Mouse (Mus musculus) stomach, embryonic 16.5 days (tissue): ENCODE data around the gene Abr. TPM values are rescaled to one million over a fixed set of nuclear protein-coding genes. Genes with fewer than 3 reads are reported as not detected.

Experiments used
- ATAC-seq: fragments of 200-750 bp; cut with Nextera tagmentation; 2 replicates; pipeline ENCODE4 v1.8.0; 2017; ENCODE audit warnings: moderate number of reproducible peaks, moderate TSS enrichment; ENCODE audit not compliant: insufficient read depth, low FRiP score
- H3K27ac ChIP-seq: fragments of 300-500 bp; sonication (generic); 2 replicates; pipeline ENCODE4 v1.5.1; 2014; ENCODE audit warnings: low read length
- H3K27me3 ChIP-seq: fragments of 300-500 bp; sonication (generic); 2 replicates; pipeline ENCODE4 v1.6.1; 2014; ENCODE audit warnings: low read length, control low read depth, mixed read lengths; ENCODE audit not compliant: control insufficient read depth, insufficient read depth
- H3K36me3 ChIP-seq: fragments of 300-500 bp; sonication (generic); 2 replicates; pipeline ENCODE4 v1.6.1; 2014; ENCODE audit warnings: low read length; ENCODE audit not compliant: control insufficient read depth, insufficient read depth
- H3K4me1 ChIP-seq: fragments of 300-500 bp; sonication (generic); 2 replicates; pipeline ENCODE4 v1.6.1; 2014; ENCODE audit warnings: low read length, control low read depth, mixed read lengths; ENCODE audit not compliant: control insufficient read depth, insufficient read depth
- H3K4me2 ChIP-seq: fragments of 300-500 bp; sonication (generic); 2 replicates; pipeline ENCODE4 v1.6.1; 2014; ENCODE audit warnings: low read depth, low read length, mixed read lengths
- H3K4me3 ChIP-seq: fragments of 300-500 bp; sonication (generic); replicated peaks from 2 replicates; pipeline ENCODE4 v1.5.1; 2014; ENCODE audit warnings: mild to moderate bottlenecking, low read length
- H3K9ac ChIP-seq: fragments of 300-500 bp; sonication (generic); 2 replicates; pipeline ENCODE4 v1.6.1; 2014; ENCODE audit warnings: low read length
- H3K9me3 ChIP-seq: fragments of 300-500 bp; sonication (generic); replicated peaks from 2 replicates; pipeline ENCODE4 v1.6.1; 2016; ENCODE audit warnings: low read length, control low read depth; ENCODE audit not compliant: control insufficient read depth
- WGBS: fragments of 180-500 bp; shearing (Covaris S2); extraction: QIAGEN DNeasy Blood & Tissue Kit; methylation state at CpG from one replicate; pipeline ENCODE4 v1.1.7; 2014; 5-methylcytosine and 5-hydroxymethylcytosine counted together
- polyA plus RNA-seq: library from polyadenylated mRNA; unstranded; fragments of >200 nt; fragmentation: Nextera tagmentation; extraction: Ambion mirVana; gene quantifications from 2 replicates; pipeline ENCODE4 v1.2.1, GENCODE M21; 2015

Abr gene
- polyA plus RNA-seq, 1 experiment from 2014 or later: 28.8 TPM

DNA sequence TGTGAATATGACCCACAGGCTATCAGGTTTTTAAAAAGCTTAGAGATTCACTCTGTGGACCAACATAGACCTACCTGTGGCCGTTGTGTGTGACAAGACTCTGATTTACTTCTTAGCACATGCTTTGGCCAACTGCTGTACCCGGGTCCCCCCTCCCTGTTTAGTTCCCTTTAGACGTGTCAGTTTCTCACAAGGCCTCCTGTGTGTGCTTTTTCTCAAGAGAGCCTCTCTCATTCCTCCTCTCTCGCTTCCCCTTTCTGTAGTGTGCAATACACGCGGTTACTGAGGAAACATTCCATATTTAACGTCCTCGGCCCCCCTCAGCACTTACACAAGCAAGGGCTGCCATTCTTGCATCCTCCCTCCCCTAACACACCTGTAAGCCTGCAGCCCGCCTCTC is 163.4 kb downstream of the Abr start:
- Histone ChIP-seq H3K4me1 (0 out of 2 replicates have a peak, but pooled peaks cover 3% of the 10 kb centered on the region), H3K27ac (no peak overlapping the region), H3K9me3 (no peaks in the 10 kb centered on the region), H3K27me3 (no peaks in the 10 kb centered on the region), H3K36me3 (peaks cover 11% of the 10 kb centered on the region; the same call in 1 of the 2 replicates), H3K9ac (no peak overlapping the region), H3K4me3 (no peak overlapping the region), H3K4me2 (no peak overlapping the region)
- WGBS: 82% methylated on average over 9 of the region's 9 CpGs
- no peak for ATAC-seq

DNA sequence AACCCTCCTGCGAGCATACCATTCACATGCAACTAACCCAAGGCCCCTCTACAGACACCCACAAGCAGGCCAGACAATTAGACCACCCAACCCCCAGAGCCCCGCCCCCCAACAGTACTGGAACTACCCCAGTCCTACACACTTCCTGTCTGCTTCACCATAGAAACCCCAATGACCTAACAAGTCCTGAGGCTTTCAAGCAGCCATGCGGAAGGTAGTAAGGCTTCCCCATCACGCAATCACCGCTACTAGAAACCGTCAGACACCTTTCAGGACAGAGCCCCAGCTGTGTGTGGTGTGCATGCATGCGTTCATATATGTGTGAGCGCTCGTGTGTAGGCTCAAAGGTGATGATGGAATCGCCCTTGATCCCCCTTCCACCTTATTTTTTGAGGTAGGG is 165.2 kb downstream of the Abr start:
- Histone ChIP-seq H3K4me2 (no peak overlapping the region), H3K4me3 (no peak overlapping the region), H3K9me3 (no peaks in the 10 kb centered on the region), H3K27ac (no peak overlapping the region), H3K36me3 (peaks cover 7% of the 10 kb centered on the region; the same call in 1 of the 2 replicates), H3K27me3 (no peaks in the 10 kb centered on the region), H3K4me1 (0 out of 2 replicates have a peak, but pooled peaks cover 3% of the 10 kb centered on the region), H3K9ac (no peak overlapping the region)
- no peak for ATAC-seq
- WGBS: 78% methylated on average over 10 of the region's 10 CpGs

DNA sequence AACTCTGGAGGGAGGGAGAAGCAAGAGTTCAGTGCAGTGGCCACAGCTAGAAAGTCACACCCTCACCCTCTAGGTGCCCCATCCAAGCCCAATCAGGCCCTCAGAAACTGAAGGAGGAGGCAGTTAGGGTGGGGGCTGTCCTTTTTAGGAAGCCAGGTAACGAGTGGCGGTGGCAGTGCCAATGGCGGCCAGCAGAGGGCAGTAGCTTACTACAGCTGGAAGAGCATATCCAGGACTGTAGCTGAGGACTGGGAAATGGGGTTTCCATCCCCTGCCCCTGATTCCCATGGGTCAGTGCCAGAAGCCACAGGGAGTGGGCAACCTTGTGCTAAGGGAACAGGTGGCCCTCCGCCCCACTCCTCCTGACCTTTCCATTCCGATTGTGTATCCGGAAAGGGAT is 165.9 kb downstream of the Abr start:
- Histone ChIP-seq H3K4me3 (no peak overlapping the region), H3K27me3 (no peaks in the 10 kb centered on the region), H3K9ac (no peak overlapping the region), H3K4me1 (0 out of 2 replicates have a peak, but pooled peaks cover 3% of the 10 kb centered on the region), H3K9me3 (no peaks in the 10 kb centered on the region), H3K4me2 (no peak overlapping the region), H3K27ac (no peak overlapping the region), H3K36me3 (peaks cover 6% of the 10 kb centered on the region; the same call in 1 of the 2 replicates)
- WGBS: 21% methylated on average over 6 of the region's 6 CpGs
- ATAC-seq: peak; percentile 45; the same call in 1 of the 2 replicates

DNA sequence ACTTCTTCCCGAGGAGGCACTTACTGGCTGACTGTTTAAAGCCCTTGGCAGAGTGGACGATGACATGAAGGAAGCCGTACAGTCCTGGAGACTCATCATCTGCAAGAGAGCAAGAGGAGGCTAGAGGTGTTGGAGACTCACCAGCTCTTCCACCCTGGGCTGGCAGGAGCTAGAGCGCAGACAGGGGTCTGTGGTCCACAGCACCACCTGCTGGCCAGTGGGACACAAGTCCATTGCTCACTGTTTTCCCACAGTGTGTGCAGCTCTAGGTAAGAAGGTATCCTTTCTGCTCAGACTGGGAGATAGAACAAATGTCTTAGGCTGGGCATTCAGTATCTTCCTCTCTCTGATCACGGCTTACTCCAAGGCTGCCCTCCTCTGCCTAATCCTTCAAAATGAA is 167.6 kb downstream of the Abr start:
- no peak overlapping the region for H3K4me2 ChIP-seq
- no peak overlapping the region for H3K27ac ChIP-seq
- H3K9ac ChIP-seq: no peak overlapping the region
- no peak overlapping the region for H3K4me3 ChIP-seq
- no peaks in the 10 kb centered on the region for H3K9me3 ChIP-seq
- ATAC-seq: no peak
- peaks cover 8% of the 10 kb centered on the region; the same call in 1 of the 2 replicates for H3K4me1 ChIP-seq
- H3K27me3 ChIP-seq: no peaks in the 10 kb centered on the region
- peaks cover 3% of the 10 kb centered on the region; the same call in 1 of the 2 replicates for H3K36me3 ChIP-seq
- WGBS: 43% methylated on average over 5 of the region's 5 CpGs

DNA sequence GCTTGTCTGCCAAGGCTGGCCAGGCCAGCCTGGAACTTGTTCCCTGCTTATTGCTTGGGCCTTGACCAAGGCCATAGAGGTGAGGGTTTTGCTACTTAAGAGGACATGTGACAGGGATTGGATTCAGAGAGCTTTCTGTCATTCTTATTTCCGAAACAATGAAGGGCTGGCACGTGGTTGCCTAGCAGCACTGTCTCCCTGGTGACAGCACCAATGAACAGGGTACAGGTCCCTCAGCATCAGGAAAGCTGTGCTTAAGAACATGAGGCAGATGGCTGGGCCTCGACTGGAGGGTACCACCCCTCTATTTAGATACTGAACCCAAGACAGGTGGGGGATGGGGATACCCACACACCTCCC is 171.9 kb downstream of the Abr start:
- 0 out of 2 replicates have a peak overlapping the region, but pooled peaks have one; percentile 33 for H3K9ac ChIP-seq

DNA sequence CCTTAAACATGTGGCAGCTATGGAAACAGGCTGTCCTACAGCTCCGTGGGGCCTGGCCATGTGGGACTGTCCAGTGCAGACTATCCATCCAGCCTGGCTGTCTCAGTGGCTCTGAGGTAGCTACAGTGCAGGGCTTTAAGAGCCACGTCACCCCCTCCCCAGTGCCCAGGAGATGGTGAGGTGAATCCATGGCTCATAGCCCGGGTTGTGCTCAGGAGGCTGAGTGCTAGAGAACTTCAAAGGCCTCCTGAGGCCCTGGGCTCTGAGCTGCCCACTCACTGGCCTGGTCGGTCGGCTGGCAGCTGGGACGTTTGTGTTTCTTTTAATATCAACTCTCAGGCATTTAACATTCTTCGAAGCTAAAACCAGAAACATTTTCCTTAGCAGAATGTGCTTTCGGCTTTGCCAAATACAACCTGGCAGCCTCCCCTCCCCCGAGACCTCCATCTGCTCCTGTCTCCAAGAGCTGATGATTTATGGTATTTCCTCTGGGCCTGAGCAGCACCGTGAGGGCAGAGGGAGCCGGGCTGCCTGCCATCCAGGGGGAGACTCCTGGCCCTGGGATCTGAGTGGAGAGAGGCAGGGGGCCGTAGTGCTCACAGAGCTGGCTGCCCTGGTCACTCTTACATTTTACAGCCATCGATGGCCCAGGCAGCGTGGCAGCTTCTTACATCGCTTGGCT is 172.5 kb downstream of the Abr start:
- Histone ChIP-seq H3K4me3 (no peak overlapping the region), H3K27me3 (no peaks in the 10 kb centered on the region), H3K9me3 (no peaks in the 10 kb centered on the region), H3K4me1 (peaks cover 15% of the 10 kb centered on the region), H3K4me2 (no peak overlapping the region), H3K9ac (0 out of 2 replicates have a peak overlapping the region, but pooled peaks have one; percentile 33), H3K36me3 (no peaks in the 10 kb centered on the region; the same call in none of the 2 replicates), H3K27ac (peak overlapping the region; percentile 55)
- ATAC-seq: peak; percentile 65; the same call in 1 of the 2 replicates
- 38% methylated on average over 15 of the region's 15 CpGs for WGBS

More for the DNA sequence above, 171.9 kb downstream of the Abr start:
- Histone ChIP-seq H3K4me1 (peaks cover 15% of the 10 kb centered on the region), H3K36me3 (no peaks in the 10 kb centered on the region; the same call in none of the 2 replicates), H3K27ac (peak overlapping the region; percentile 55), H3K27me3 (no peaks in the 10 kb centered on the region), H3K4me3 (no peak overlapping the region), H3K4me2 (no peak overlapping the region), H3K9me3 (no peaks in the 10 kb centered on the region)
- no peak for ATAC-seq
- WGBS: 39% methylated on average over 3 of the region's 3 CpGs

DNA sequence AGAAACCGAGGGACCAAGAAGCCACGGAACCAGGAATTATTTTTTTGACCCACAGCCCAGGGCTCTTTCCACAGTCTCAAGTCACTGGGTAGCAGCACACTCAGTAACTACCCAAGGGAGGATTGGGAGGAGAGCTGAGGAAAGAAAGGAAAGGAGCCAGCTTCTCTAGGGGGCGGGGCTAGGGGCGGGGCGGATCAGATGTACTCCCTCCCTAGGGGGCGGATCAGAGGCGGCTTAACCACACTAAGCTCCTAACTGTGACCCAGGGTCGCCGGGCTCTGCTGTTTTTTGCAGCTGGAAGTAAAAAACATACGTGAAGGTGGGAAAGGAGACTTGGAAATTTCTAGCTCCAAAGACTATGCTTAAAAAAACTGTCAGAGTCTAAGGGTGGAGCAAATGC is 175.9 kb downstream of the Abr start:
- H3K36me3 ChIP-seq: no peaks in the 10 kb centered on the region; the same call in 1 of the 2 replicates
- H3K9ac ChIP-seq: no peak overlapping the region
- H3K27ac ChIP-seq: no peak overlapping the region
- no peak overlapping the region for H3K4me2 ChIP-seq
- peak; percentile 37; the same call in 1 of the 2 replicates for ATAC-seq
- H3K27me3 ChIP-seq: no peaks in the 10 kb centered on the region
- no peaks in the 10 kb centered on the region for H3K9me3 ChIP-seq
- peaks cover 15% of the 10 kb centered on the region for H3K4me1 ChIP-seq
- no peak overlapping the region for H3K4me3 ChIP-seq
- WGBS: 10% methylated on average over 10 of the region's 10 CpGs

DNA sequence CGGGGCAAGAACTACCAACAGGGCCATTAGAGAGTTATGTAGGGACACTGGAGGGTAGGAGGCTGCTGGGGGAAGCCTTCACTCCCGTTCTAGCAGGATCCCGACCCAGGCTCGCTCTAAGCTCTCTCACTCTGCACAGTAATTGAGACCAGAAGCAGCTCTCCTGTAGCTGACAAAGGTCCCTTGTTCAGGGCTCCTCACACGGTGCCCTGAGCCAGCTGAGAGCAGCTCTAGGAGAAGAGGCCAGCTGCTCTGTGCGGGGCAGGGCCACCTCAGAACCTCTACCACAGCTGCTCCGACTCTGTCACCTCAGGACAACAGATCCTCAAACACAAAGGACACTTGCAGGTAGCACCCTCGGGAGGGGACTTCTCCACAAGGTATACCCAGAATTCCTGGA is 176.7 kb downstream of the Abr start:
- H3K9me3 ChIP-seq: no peaks in the 10 kb centered on the region
- no peak overlapping the region for H3K9ac ChIP-seq
- no peak overlapping the region for H3K4me3 ChIP-seq
- no peaks in the 10 kb centered on the region; the same call in 1 of the 2 replicates for H3K36me3 ChIP-seq
- H3K27me3 ChIP-seq: no peaks in the 10 kb centered on the region
- no peak for ATAC-seq
- H3K4me1 ChIP-seq: peaks cover 18% of the 10 kb centered on the region
- 55% methylated on average over 8 of the region's 8 CpGs for WGBS
- no peak overlapping the region for H3K4me2 ChIP-seq
- no peak overlapping the region for H3K27ac ChIP-seq

DNA sequence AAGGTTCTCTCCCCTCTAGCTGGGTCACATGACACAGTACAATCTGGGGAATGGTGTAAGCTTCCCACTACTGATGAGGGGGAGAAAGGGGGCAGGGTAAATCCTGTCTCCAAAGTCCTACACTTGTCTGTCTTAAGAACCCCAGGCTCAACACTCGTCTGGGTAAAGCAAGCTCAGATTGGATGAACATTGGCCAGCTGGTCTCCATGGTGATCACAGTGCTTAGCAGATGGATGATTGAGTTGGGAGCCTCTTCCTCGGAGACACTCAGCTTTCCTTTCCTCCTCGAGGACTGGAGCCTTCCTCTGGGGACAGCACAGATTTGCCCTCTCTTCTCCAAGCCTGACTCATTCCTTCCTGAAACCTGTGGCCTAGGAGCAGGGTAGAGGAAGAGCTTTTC is 182.4 kb downstream of the Abr start:
- Histone ChIP-seq H3K27me3 (no peaks in the 10 kb centered on the region), H3K27ac (peak overlapping the region; percentile 3; the same call in 1 of the 2 replicates), H3K9me3 (no peaks in the 10 kb centered on the region), H3K4me2 (no peak overlapping the region), H3K4me1 (peaks cover 35% of the 10 kb centered on the region), H3K4me3 (no peak overlapping the region), H3K9ac (no peak overlapping the region), H3K36me3 (no peaks in the 10 kb centered on the region)
- 21% methylated on average over 3 of the region's 3 CpGs for WGBS
- no peak for ATAC-seq
